Mouse (Mus musculus) embryonic facial prominence, embryonic 10.5 days (tissue): ENCODE results near the gene Rnf150. TPM values are rescaled to one million over a fixed set of nuclear protein-coding genes. Genes with fewer than 3 reads are reported as not detected.
A peak's percentile ranks its signal among the peaks of the same experiment; 100 is the strongest.

Experiments used
- DNase-seq: peaks from one replicate; pipeline ENCODE4 v3.0.0-alpha.2; 2017; ENCODE audit warnings: low spot score
- H3K27ac ChIP-seq: fragments of 300-500 bp; sonication (generic); replicated peaks from 2 replicates; pipeline ENCODE4 v1.5.1; 2016; ENCODE audit warnings: mild to moderate bottlenecking
- H3K27me3 ChIP-seq: fragments of 300-500 bp; sonication (generic); replicated peaks from 2 replicates; pipeline ENCODE4 v1.6.1; 2016; ENCODE audit warnings: low read depth, mild to moderate bottlenecking; ENCODE audit not compliant: poor library complexity, severe bottlenecking
- H3K36me3 ChIP-seq: fragments of 300-500 bp; sonication (generic); replicated peaks from 2 replicates; pipeline ENCODE4 v1.6.1; 2016; ENCODE audit warnings: mild to moderate bottlenecking, moderate library complexity
- H3K4me1 ChIP-seq: fragments of 300-500 bp; sonication (generic); 2 replicates; pipeline ENCODE4 v1.6.1; 2016
- H3K4me3 ChIP-seq: fragments of 300-500 bp; sonication (generic); 2 replicates; pipeline ENCODE4 v1.5.1; 2016; ENCODE audit warnings: mild to moderate bottlenecking, moderate library complexity
- H3K9me3 ChIP-seq: fragments of 300-500 bp; sonication (generic); 2 replicates; pipeline ENCODE4 v1.6.1; 2016; ENCODE audit warnings: mild to moderate bottlenecking
- WGBS: fragments of 180-500 bp; shearing (Covaris S2); methylation state at CpG from one replicate; pipeline ENCODE4 v1.1.7; 2016; 5-methylcytosine and 5-hydroxymethylcytosine counted together
- polyA plus RNA-seq: library from polyadenylated mRNA; unstranded; fragments of >200 nt; fragmentation: Nextera tagmentation; extraction: Ambion mirVana; gene quantifications from 2 replicates; pipeline ENCODE4 v1.2.1, GENCODE M21; 2016

Rnf150 gene
- polyA plus RNA-seq, 1 experiment from 2014 or later = 2.5 TPM

- H3K9me3 ChIP-seq = no peaks in the 10 kb centered on the region
- 34% methylated on average over 10 of the region's 10 CpGs for WGBS
- no peaks in the 10 kb centered on the region for H3K36me3 ChIP-seq
- no peaks in the 10 kb centered on the region for H3K27me3 ChIP-seq
- H3K4me3 ChIP-seq = no peak overlapping the region
- H3K27ac ChIP-seq = no peak overlapping the region
- H3K4me1 ChIP-seq = no peaks in the 10 kb centered on the region
- peak; percentile 85 for DNase-seq
Measured at GRCm38 (mm10) chr8:83089336-83089986, 226.3 kb downstream of the Rnf150 start.

- H3K27me3 ChIP-seq = no peaks in the 10 kb centered on the region
- H3K4me3 ChIP-seq = no peak overlapping the region
- no peaks in the 10 kb centered on the region for H3K36me3 ChIP-seq
- H3K4me1 ChIP-seq = no peaks in the 10 kb centered on the region
- no peak overlapping the region for H3K27ac ChIP-seq
- 81% methylated on average over 4 of the region's 4 CpGs for WGBS
- no peaks in the 10 kb centered on the region for H3K9me3 ChIP-seq
- DNase-seq = no peak
Measured at GRCm38 (mm10) chr8:83090446-83090845, 227.3 kb downstream of the Rnf150 start.

DNA sequence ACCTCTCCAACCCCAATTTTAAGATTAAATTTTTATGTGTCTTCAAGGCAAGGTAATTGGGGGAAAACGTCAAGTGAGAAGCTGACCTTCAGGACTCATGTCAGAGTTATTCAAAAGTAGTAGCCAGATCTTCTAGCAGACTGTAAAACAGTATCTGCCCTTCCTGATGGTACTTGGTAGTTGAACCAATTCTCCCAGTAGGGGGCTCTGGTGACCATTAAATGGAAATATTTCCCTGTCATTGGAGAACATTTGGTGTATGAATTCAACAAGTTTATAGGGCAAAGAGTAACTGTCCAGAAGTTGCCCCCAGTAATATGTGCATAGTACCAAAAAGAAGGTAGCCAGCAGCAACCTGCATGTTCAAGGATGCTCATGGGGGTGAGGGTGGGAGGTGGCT, 236.9 kb downstream of the Rnf150 start:
- Histone ChIP-seq H3K27me3 (no peaks in the 10 kb centered on the region), H3K36me3 (no peaks in the 10 kb centered on the region), H3K9me3 (no peaks in the 10 kb centered on the region), H3K4me1 (no peaks in the 10 kb centered on the region), H3K4me3 (no peak overlapping the region), H3K27ac (no peak overlapping the region)
- 57% methylated on average over 1 of the region's 1 CpGs for WGBS
- no peak for DNase-seq

DNA sequence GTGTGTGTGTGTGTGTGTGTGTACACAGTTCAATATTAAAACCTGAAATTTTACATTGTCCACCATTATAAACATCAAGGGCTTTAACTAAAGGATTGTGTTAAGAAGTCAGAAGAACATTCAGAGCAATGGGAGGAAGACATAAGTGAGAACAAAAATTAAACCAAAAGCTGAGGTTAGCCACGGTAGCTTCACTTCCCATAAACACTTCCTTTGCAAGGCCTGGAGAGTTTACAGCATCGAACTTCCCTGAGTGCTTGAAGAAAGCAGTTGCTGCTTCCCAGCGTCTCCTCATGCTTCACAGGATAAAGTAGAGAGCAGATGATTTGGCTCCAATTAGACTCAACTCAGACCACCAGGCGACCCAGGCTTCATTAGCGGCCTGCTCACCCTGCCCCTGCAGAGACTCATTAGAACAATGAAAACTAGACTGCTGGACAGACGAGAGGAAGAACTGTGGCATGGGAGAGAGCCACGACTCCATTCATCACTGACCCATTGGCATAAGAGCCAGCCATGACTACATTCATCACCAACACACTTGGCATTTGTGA, 239.9 kb downstream of the Rnf150 start:
- no peaks in the 10 kb centered on the region for H3K36me3 ChIP-seq
- WGBS = 61% methylated on average over 7 of the region's 7 CpGs
- no peaks in the 10 kb centered on the region for H3K4me1 ChIP-seq
- H3K27me3 ChIP-seq = no peaks in the 10 kb centered on the region
- H3K9me3 ChIP-seq = no peaks in the 10 kb centered on the region
- DNase-seq = no peak
- no peak overlapping the region for H3K4me3 ChIP-seq
- H3K27ac ChIP-seq = no peak overlapping the region

- DNase-seq = no peak
Measured at GRCm38 (mm10) chr8:83103968-83104367, 240.8 kb downstream of the Rnf150 start.

GRCm38 (mm10) chr8:83109756-83110155, 246.6 kb downstream of the Rnf150 start:
- H3K27ac ChIP-seq = no peak overlapping the region
- no peaks in the 10 kb centered on the region for H3K27me3 ChIP-seq
- no peak overlapping the region for H3K4me3 ChIP-seq
- no peaks in the 10 kb centered on the region for H3K9me3 ChIP-seq
- no peaks in the 10 kb centered on the region for H3K4me1 ChIP-seq
- DNase-seq = no peak
- H3K36me3 ChIP-seq = no peaks in the 10 kb centered on the region
- 72% methylated on average over 7 of the region's 7 CpGs for WGBS

More at GRCm38 (mm10) chr8:83103968-83104367, 240.8 kb downstream of the Rnf150 start:
- 88% methylated on average over 2 of the region's 2 CpGs for WGBS
- Histone ChIP-seq H3K27ac (no peak overlapping the region), H3K4me3 (no peak overlapping the region), H3K9me3 (no peaks in the 10 kb centered on the region), H3K4me1 (no peaks in the 10 kb centered on the region), H3K36me3 (no peaks in the 10 kb centered on the region), H3K27me3 (no peaks in the 10 kb centered on the region)

DNA sequence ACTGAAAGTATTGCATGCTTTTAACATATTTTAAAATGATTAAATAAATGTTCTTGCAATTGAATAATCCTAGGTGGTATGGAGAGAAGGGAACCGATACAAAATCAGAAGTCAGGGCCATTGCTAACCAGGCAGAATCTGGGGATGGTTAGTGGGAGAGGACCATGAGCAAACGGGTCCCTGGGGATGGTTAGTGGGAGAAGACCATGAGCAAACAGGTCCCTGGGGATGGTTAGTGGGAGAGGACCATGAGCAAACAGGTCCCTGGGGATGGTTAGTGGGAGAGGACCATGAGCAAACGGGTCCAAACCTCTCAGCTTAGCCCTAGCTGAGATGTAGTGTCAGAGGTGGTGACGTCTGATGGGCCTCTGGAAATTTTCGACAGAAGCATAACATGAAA, 247.0 kb downstream of the Rnf150 start:
- Histone ChIP-seq H3K4me3 (no peak overlapping the region), H3K27ac (no peak overlapping the region), H3K27me3 (no peaks in the 10 kb centered on the region), H3K36me3 (no peaks in the 10 kb centered on the region), H3K9me3 (no peaks in the 10 kb centered on the region), H3K4me1 (no peaks in the 10 kb centered on the region)
- DNase-seq = no peak
- WGBS = 85% methylated on average over 5 of the region's 5 CpGs

DNA sequence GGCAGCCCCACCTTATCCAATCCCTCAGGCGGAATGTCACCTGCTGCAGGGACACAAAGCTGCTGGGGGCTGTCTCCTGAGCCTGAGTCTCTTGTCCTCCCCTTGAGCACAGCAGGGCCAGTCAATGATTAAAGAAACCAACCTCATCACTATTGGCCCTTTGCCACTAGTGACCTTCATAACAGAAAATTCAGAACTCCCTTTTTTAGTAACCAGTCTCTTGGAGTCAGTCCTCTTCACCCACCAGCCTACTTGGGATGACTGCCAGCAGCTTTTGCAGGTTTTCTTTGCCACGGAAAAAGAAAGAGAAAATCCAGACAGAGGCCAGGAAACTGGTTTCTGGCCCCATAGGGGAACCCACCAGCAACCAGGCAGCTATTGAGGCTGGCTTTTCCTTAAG, 271.9 kb downstream of the Rnf150 start:
- Histone ChIP-seq H3K9me3 (no peaks in the 10 kb centered on the region), H3K4me3 (no peak overlapping the region), H3K36me3 (no peaks in the 10 kb centered on the region), H3K27me3 (no peaks in the 10 kb centered on the region), H3K4me1 (peaks cover 3% of the 10 kb centered on the region; the same call in 1 of the 2 replicates), H3K27ac (no peak overlapping the region)
- no peak for DNase-seq
- 71% methylated on average over 2 of the region's 2 CpGs for WGBS

- Histone ChIP-seq H3K27me3 (no peaks in the 10 kb centered on the region), H3K27ac (no peak overlapping the region), H3K36me3 (no peaks in the 10 kb centered on the region), H3K9me3 (no peaks in the 10 kb centered on the region), H3K4me1 (peaks cover 11% of the 10 kb centered on the region), H3K4me3 (no peak overlapping the region)
- 83% methylated on average over 1 of the region's 1 CpGs for WGBS
- no peak for DNase-seq
Measured at GRCm38 (mm10) chr8:83140068-83140467, 276.9 kb downstream of the Rnf150 start.

- Histone ChIP-seq H3K36me3 (no peaks in the 10 kb centered on the region), H3K9me3 (no peaks in the 10 kb centered on the region), H3K27ac (no peak overlapping the region), H3K4me3 (no peak overlapping the region), H3K27me3 (no peaks in the 10 kb centered on the region), H3K4me1 (peaks cover 11% of the 10 kb centered on the region)
- DNase-seq = no peak
- WGBS = 60% methylated on average over 3 of the region's 3 CpGs
Measured at GRCm38 (mm10) chr8:83140701-83141111, 277.6 kb downstream of the Rnf150 start.

Other genes starting within 250 kb of the Rnf150 start
- gene Zfp330, start 89.2 kb upstream of the Rnf150 start, polyA plus RNA-seq = 75.4 and 79.5 TPM in 2 replicates